Mouse (Mus musculus): ENCODE measurements around the gene Itsn1. TPM values are rescaled to one million over a fixed set of nuclear protein-coding genes. Genes with fewer than 3 reads are reported as not detected.

The Itsn1 gene
- polyA plus RNA-seq, 1 experiment, result 43.7 TPM

DNA sequence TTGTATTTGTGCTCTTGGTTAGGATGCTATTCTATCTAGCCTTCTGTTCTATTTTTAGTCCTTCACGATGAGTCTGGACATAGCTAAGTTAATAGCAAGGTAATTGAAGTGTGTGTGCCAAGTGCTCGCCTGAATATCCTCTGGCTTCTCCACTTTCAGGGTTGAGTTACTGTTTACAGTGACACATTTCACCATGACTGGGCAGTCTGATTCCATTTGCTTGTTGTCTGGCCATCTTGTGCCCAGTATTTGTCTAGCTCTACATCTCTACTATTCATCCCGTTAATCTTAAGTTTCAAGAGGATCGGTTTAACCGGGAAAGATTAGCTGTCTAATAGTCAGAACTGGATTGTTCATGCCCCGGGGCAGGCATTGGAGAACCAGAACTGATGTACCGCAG lies 33.4 kb downstream of the Itsn1 start:
- TF ChIP-seq CTCF (IDR thresholded peaks at IDR 0.05; ENCODE audit: insufficient read depth, low read length), result no peak
- TF ChIP-seq POLR2A (IDR thresholded peaks at IDR 0.05; ENCODE audit: borderline replicate concordance, extremely low read depth, low read depth, low read length), result no peak
- H3K4me3 ChIP-seq (replicated peaks; ENCODE audit: extremely low read depth, low read depth, low read length), result no peak overlapping the region
- 63% methylated on average over 7 of the region's 7 CpGs for WGBS
- H3K4me1 ChIP-seq (ENCODE audit: control insufficient read depth, insufficient read depth, low read length), result peaks cover 11% of the 10 kb centered on the region
- DNase-seq, result no peak

GRCm38 (mm10) chr16:91763975-91764374 lies 34.9 kb downstream of the Itsn1 start:
- Histone ChIP-seq H3K4me3 (replicated peaks; ENCODE audit: extremely low read depth, low read depth, low read length) (no peak overlapping the region), H3K4me1 (ENCODE audit: control insufficient read depth, insufficient read depth, low read length) (peaks cover 11% of the 10 kb centered on the region)
- 54% methylated on average over 6 of the region's 6 CpGs for WGBS
- no peak for DNase-seq
- TF ChIP-seq CTCF (IDR thresholded peaks at IDR 0.05; ENCODE audit: insufficient read depth, low read length), result no peak
- no peak for TF ChIP-seq POLR2A (IDR thresholded peaks at IDR 0.05; ENCODE audit: borderline replicate concordance, extremely low read depth, low read depth, low read length)

- no peak for TF ChIP-seq CTCF (IDR thresholded peaks at IDR 0.05; ENCODE audit: insufficient read depth, low read length)
- no peak for TF ChIP-seq POLR2A (IDR thresholded peaks at IDR 0.05; ENCODE audit: borderline replicate concordance, extremely low read depth, low read depth, low read length)
- 65% methylated on average over 6 of the region's 6 CpGs for WGBS
- no peak overlapping the region for H3K4me3 ChIP-seq (replicated peaks; ENCODE audit: extremely low read depth, low read depth, low read length)
- no peak for DNase-seq
- peaks cover 11% of the 10 kb centered on the region for H3K4me1 ChIP-seq (ENCODE audit: control insufficient read depth, insufficient read depth, low read length)
These were observed 35.3 kb downstream of the Itsn1 start for GRCm38 (mm10) chr16:91764414-91764813.

- H3K4me3 ChIP-seq (replicated peaks; ENCODE audit: extremely low read depth, low read depth, low read length), result no peak overlapping the region
- 95% methylated on average over 15 of the region's 15 CpGs for WGBS
- no peak for DNase-seq
- H3K4me1 ChIP-seq (ENCODE audit: control insufficient read depth, insufficient read depth, low read length), result peaks cover 11% of the 10 kb centered on the region
- TF ChIP-seq POLR2A (IDR thresholded peaks at IDR 0.05; ENCODE audit: borderline replicate concordance, extremely low read depth, low read depth, low read length) (no peak), CTCF (IDR thresholded peaks at IDR 0.05; ENCODE audit: insufficient read depth, low read length) (no peak)
These were observed 36.2 kb downstream of the Itsn1 start for GRCm38 (mm10) chr16:91765121-91765815.

DNA sequence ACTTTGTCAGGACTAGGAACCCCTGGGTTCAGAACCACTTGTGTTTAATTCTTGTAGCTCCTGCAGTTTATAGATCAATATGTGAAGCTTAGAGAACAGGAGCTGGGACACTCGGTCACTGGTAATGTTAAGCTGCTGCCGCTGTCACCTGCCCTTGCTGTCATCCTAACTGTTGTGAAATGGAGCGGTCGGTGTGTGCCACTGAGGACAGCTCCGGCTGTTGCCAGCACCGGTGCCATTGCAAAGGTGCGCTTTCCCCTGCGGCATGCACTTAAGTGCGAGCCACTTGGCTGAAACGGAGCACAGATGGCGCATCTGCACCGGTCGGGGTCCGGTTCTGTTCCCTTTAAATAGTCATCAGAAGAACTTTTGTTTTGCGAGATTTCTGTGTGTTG lies 36.7 kb downstream of the Itsn1 start:
- Histone ChIP-seq H3K4me3 (replicated peaks; ENCODE audit: extremely low read depth, low read depth, low read length) (no peak overlapping the region), H3K4me1 (ENCODE audit: control insufficient read depth, insufficient read depth, low read length) (peaks cover 11% of the 10 kb centered on the region)
- DNase-seq, result no peak
- WGBS, result 76% methylated on average over 15 of the region's 15 CpGs
- TF ChIP-seq CTCF (IDR thresholded peaks at IDR 0.05; ENCODE audit: insufficient read depth, low read length) (no peak), POLR2A (IDR thresholded peaks at IDR 0.05; ENCODE audit: borderline replicate concordance, extremely low read depth, low read depth, low read length) (no peak)

DNA sequence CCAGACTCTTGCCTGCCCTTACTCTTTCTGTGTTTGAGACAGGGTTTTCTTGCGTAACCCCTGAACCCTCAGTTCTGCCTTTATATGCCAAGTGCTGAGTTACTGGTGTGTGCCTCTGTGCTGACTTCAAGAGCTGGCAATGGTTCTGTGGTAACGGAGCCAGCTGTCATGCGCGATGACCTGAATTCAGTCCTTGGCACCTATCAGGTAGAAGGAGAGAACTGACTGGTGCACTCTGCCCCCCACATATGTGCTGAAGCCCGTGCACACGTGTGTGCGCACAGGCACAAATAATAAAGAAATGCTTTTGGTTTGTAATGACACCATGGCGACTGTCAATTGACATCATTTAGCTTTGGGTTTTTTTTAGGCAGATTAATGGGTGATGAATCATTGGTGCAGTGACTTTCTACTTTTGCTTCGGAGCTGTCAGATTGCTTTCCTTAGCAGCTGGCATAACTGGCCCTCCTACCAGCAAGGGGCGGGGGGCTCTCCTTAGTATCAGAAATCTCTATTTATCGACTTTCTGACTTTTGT lies 38.2 kb downstream of the Itsn1 start:
- H3K4me1 ChIP-seq (ENCODE audit: control insufficient read depth, insufficient read depth, low read length), result peaks cover 7% of the 10 kb centered on the region
- 65% methylated on average over 11 of the region's 11 CpGs for WGBS
- TF ChIP-seq POLR2A (IDR thresholded peaks at IDR 0.05; ENCODE audit: borderline replicate concordance, extremely low read depth, low read depth, low read length) (no peak), CTCF (IDR thresholded peaks at IDR 0.05; ENCODE audit: insufficient read depth, low read length) (no peak)
- DNase-seq, result no peak
- no peak overlapping the region for H3K4me3 ChIP-seq (replicated peaks; ENCODE audit: extremely low read depth, low read depth, low read length)

GRCm38 (mm10) chr16:91768586-91768985 lies 39.5 kb downstream of the Itsn1 start:
- no peak for DNase-seq
- WGBS, result 79% methylated on average over 6 of the region's 6 CpGs
- TF ChIP-seq CTCF (IDR thresholded peaks at IDR 0.05; ENCODE audit: insufficient read depth, low read length), result no peak
- no peak for TF ChIP-seq POLR2A (IDR thresholded peaks at IDR 0.05; ENCODE audit: borderline replicate concordance, extremely low read depth, low read depth, low read length)
- Histone ChIP-seq H3K4me1 (ENCODE audit: control insufficient read depth, insufficient read depth, low read length) (peaks cover 2% of the 10 kb centered on the region), H3K4me3 (replicated peaks; ENCODE audit: extremely low read depth, low read depth, low read length) (no peak overlapping the region)

- WGBS, result 83% methylated on average over 5 of the region's 5 CpGs
- H3K4me3 ChIP-seq (replicated peaks; ENCODE audit: extremely low read depth, low read depth, low read length), result no peak overlapping the region
- TF ChIP-seq POLR2A (IDR thresholded peaks at IDR 0.05; ENCODE audit: borderline replicate concordance, extremely low read depth, low read depth, low read length), result no peak
- TF ChIP-seq CTCF (IDR thresholded peaks at IDR 0.05; ENCODE audit: insufficient read depth, low read length), result no peak
- no peaks in the 10 kb centered on the region for H3K4me1 ChIP-seq (ENCODE audit: control insufficient read depth, insufficient read depth, low read length)
- no peak for DNase-seq
These were observed 40.8 kb downstream of the Itsn1 start for GRCm38 (mm10) chr16:91769911-91770310.

DNA sequence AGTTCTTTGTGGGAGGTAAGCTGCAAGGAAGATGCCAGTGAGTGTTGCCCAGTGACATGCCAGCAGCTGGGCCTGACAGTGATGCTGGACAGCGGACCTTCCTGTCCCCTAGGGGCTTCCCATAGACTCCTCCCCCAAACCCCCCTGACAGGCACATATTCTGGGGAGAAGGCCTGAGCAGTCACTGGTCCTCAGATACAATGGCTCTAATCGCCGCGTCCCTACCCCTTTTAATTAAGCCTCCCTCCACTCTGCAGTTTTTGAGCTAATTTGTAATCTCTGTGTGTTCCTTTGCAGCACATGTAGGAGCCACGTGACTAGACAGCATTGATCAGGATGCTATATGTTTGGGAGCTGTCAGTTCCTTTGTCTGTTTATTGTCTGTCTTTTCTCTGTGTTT lies 41.6 kb downstream of the Itsn1 start:
- TF ChIP-seq CTCF (IDR thresholded peaks at IDR 0.05; ENCODE audit: insufficient read depth, low read length), result no peak
- TF ChIP-seq POLR2A (IDR thresholded peaks at IDR 0.05; ENCODE audit: borderline replicate concordance, extremely low read depth, low read depth, low read length), result no peak
- DNase-seq, result no peak
- Histone ChIP-seq H3K4me3 (replicated peaks; ENCODE audit: extremely low read depth, low read depth, low read length) (no peak overlapping the region), H3K4me1 (ENCODE audit: control insufficient read depth, insufficient read depth, low read length) (no peaks in the 10 kb centered on the region)
- 85% methylated on average over 5 of the region's 5 CpGs for WGBS

GRCm38 (mm10) chr16:91771334-91771733 lies 42.3 kb downstream of the Itsn1 start:
- no peak for DNase-seq
- WGBS, result 93% methylated on average over 6 of the region's 6 CpGs
- Histone ChIP-seq H3K4me3 (replicated peaks; ENCODE audit: extremely low read depth, low read depth, low read length) (no peak overlapping the region), H3K4me1 (ENCODE audit: control insufficient read depth, insufficient read depth, low read length) (no peaks in the 10 kb centered on the region)
- TF ChIP-seq CTCF (IDR thresholded peaks at IDR 0.05; ENCODE audit: insufficient read depth, low read length) (no peak), POLR2A (IDR thresholded peaks at IDR 0.05; ENCODE audit: borderline replicate concordance, extremely low read depth, low read depth, low read length) (no peak)
